Mouse (Mus musculus): Measurements from ENCODE around the gene Macf1. TPM values are rescaled to one million over a fixed set of nuclear protein-coding genes. Genes with fewer than 3 reads are reported as not detected.

The Macf1 gene
- polyA plus RNA-seq, 1 experiment: 41.2 TPM

DNA sequence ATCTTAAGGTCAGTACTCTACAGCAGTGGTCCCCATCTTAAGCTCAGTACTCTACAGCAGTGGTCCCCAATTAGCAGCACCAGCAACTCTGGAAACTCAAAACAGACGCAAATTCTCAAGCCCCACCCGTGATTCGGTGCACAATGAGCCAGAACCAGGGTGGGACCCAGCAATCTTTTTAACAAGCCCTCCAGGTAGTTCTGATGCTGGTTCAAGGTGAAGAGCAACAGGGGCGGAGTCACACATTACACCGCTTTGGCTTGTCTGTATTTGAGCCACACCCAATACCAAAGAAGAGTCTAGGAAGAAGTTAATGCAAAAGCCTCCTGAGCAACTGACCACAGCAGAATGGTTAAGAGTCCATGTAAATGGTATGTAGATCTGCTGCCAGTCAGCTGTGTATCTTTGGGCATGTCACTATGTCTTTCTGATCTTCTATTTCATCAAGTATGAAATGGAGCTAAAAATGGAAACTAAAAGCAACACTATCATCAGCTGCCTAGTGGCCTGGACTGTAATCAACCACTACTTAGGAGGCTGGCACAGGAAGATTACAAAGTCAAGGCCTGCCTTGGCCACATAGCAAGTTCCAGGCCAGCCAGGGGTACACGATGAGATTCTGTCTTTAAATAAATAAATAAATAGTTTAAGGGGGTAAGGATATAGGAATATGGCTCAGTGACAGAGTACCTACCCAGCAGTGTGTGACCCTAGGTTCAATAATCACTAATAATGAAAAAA, 58.7 kb downstream of the Macf1 start:
- Histone ChIP-seq H3K4me3 (replicated peaks) (no peak overlapping the region), H3K4me1 (no peaks in the 10 kb centered on the region), H3K9me3 (no peaks in the 10 kb centered on the region), H3K27me3 (replicated peaks) (peaks cover 21% of the 10 kb centered on the region), H3K36me3 (replicated peaks; ENCODE audit: low read length) (no peaks in the 10 kb centered on the region)
- TF ChIP-seq FLI1 (IDR thresholded peaks at IDR 0.05; ENCODE audit: low read length) (no peak), GATA1 (IDR thresholded peaks at IDR 0.05; ENCODE audit: borderline replicate concordance, low read length) (no peak)

DNA sequence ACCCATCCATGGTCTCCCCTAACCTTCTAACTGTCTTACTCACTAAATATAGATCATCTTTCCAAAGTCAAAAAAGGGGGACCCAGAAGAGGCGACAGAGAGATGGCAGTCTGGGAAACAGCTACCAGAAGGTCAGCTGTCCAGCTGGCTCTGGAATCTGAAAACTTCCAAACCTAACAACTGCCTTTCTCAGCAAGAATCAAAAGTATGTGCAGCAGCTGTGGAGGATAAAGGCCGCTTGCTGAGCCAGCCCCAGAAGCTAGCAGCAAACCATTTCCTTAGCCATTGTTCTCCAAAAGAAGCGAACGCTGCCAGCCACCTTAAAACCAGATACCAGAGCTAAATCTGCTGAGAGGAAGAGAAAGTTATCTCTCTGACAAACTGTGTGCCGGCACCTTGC, 59.7 kb downstream of the Macf1 start:
- H3K9me3 ChIP-seq: no peaks in the 10 kb centered on the region
- no peak for TF ChIP-seq GATA1 (IDR thresholded peaks at IDR 0.05; ENCODE audit: borderline replicate concordance, low read length)
- H3K4me3 ChIP-seq (replicated peaks): no peak overlapping the region
- no peaks in the 10 kb centered on the region for H3K36me3 ChIP-seq (replicated peaks; ENCODE audit: low read length)
- H3K27me3 ChIP-seq (replicated peaks): peaks cover 19% of the 10 kb centered on the region
- no peaks in the 10 kb centered on the region for H3K4me1 ChIP-seq

DNA sequence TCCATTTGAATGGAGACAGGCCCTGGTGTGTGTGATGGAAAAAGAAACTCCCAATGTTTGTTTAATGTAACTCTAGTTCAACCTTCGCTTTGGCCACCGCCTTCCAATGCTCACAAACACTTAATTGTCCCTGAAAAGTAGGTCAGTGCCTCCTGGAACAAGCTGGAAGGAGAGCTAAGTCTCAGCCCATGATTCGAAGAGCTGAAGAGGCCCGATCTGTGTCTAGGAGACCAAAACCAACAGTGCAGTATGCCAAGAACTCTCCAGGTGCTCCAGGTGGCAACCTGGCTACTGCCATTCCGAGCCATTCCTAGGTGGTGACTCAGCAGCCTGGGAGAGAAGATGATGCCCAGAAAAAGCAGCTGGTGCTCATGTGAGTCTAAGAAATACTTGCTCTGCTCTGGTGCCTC, 60.4 kb downstream of the Macf1 start:
- peaks cover 14% of the 10 kb centered on the region for H3K27me3 ChIP-seq (replicated peaks)
- no peaks in the 10 kb centered on the region for H3K36me3 ChIP-seq (replicated peaks; ENCODE audit: low read length)
- H3K9me3 ChIP-seq: peaks cover under 1% of the 10 kb centered on the region; the same call in 1 of the 2 replicates
- no peak for TF ChIP-seq GATA1 (IDR thresholded peaks at IDR 0.05; ENCODE audit: borderline replicate concordance, low read length)
- TF ChIP-seq FLI1 (IDR thresholded peaks at IDR 0.05; ENCODE audit: low read length): no peak
- H3K4me1 ChIP-seq: no peaks in the 10 kb centered on the region
- H3K4me3 ChIP-seq (replicated peaks): no peak overlapping the region

DNA sequence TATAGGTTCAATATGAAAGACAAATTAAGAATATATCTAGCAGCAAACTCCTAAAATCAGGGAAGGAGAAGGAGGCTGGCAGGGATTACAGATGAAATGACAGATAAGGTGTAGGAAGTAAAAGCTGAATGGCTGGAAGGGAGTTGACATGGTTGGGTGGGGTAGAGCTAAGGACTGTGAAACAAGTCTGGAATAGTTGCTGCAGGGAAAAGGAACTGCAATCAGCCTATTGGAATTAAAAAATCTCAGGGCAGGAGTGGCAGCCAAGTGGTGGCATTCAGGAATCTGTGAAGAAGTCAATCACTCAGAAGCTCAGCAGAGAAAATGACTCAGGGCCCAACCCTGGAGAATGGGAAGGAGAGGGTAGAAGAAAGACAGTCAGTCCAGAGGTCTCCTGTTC, 62.4 kb downstream of the Macf1 start:
- Histone ChIP-seq H3K4me3 (replicated peaks) (no peak overlapping the region), H3K4me1 (peaks cover 5% of the 10 kb centered on the region), H3K27me3 (replicated peaks) (peaks cover 12% of the 10 kb centered on the region), H3K36me3 (replicated peaks; ENCODE audit: low read length) (no peaks in the 10 kb centered on the region), H3K9me3 (peaks cover 9% of the 10 kb centered on the region)
- TF ChIP-seq FLI1 (IDR thresholded peaks at IDR 0.05; ENCODE audit: low read length): no peak
- no peak for TF ChIP-seq GATA1 (IDR thresholded peaks at IDR 0.05; ENCODE audit: borderline replicate concordance, low read length)

DNA sequence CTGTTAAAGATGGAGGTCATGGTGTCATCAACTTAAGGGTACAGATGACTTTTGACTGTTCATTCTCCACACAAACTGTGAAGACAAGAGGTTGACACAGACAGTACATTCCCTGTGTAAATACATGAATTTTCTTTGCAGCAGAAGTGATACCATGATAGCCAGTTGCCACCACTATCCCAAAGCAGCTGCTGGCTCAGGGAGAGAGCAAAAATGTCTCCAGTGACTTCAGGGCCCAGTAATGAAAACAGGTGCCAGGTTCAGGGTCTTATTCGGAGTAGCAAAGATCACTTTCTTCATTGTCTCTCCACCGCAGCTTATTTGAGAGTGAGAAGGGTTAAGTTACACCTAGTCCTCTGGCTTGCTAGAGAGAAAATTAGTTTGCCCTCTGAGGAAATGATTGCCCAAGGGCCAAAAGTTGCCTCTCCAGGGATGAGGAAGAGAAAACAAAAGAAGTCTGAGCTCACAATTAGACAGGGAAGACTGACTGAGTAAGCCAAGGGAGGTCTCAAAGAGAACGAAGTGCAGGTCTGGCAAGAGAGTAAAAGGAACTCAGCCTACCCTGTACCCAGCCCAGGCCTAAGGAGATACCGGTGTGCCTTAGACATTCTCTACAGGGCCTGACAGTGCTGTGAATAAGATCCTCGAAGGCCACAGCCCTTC, 66.3 kb downstream of the Macf1 start:
- H3K27me3 ChIP-seq (replicated peaks): peaks cover 5% of the 10 kb centered on the region
- no peaks in the 10 kb centered on the region for H3K36me3 ChIP-seq (replicated peaks; ENCODE audit: low read length)
- H3K4me1 ChIP-seq: peaks cover 28% of the 10 kb centered on the region
- H3K9me3 ChIP-seq: peaks cover 9% of the 10 kb centered on the region
- TF ChIP-seq FLI1 (IDR thresholded peaks at IDR 0.05; ENCODE audit: low read length) (no peak), GATA1 (IDR thresholded peaks at IDR 0.05; ENCODE audit: borderline replicate concordance, low read length) (no peak)
- H3K4me3 ChIP-seq (replicated peaks): no peak overlapping the region

DNA sequence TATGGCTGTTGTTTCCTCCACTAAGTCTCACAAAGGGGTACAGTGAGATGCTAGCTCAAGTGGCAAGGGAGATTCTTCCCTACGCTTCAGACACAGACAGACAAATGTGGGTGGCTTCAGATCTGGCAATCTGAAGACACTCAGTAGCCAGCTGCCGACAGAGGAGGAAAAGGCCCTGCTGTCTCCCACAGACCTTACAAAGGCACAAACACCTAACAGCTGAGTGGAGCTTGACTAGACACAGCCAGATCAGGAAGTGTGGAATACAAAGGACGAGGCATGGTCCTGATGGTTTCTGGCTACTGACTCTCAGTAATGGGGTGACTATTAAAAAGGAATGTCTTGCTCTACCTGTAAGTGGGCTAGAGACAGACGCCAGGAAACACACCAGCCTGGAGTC, 67.2 kb downstream of the Macf1 start:
- Histone ChIP-seq H3K9me3 (peaks cover 9% of the 10 kb centered on the region), H3K36me3 (replicated peaks; ENCODE audit: low read length) (no peaks in the 10 kb centered on the region), H3K4me3 (replicated peaks) (no peak overlapping the region), H3K27me3 (replicated peaks) (peaks cover 1% of the 10 kb centered on the region), H3K4me1 (peaks cover 32% of the 10 kb centered on the region)
- TF ChIP-seq FLI1 (IDR thresholded peaks at IDR 0.05; ENCODE audit: low read length) (no peak), GATA1 (IDR thresholded peaks at IDR 0.05; ENCODE audit: borderline replicate concordance, low read length) (no peak)

DNA sequence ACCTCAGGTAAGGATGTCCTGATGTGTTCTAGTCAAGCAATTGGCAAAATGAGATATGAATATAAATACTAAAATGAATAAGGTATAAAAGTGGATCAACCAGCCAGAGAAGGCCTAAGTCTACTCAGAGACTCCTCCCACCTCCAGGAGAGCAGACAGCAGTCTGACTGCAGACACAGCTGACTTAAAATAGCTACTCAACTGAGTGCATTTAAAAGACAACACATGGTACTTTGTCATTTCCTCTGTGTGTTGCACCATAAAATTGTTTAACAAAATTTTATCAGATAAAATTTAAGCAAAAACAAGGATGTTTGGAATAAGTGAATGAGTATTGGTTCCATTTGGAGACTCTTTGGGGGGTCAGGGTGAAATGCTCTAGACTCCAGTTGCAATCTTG, 67.7 kb downstream of the Macf1 start:
- H3K36me3 ChIP-seq (replicated peaks; ENCODE audit: low read length): no peaks in the 10 kb centered on the region
- no peak for TF ChIP-seq FLI1 (IDR thresholded peaks at IDR 0.05; ENCODE audit: low read length)
- TF ChIP-seq GATA1 (IDR thresholded peaks at IDR 0.05; ENCODE audit: borderline replicate concordance, low read length): no peak
- H3K4me1 ChIP-seq: peaks cover 32% of the 10 kb centered on the region
- peaks cover 9% of the 10 kb centered on the region for H3K9me3 ChIP-seq
- peaks cover 1% of the 10 kb centered on the region for H3K27me3 ChIP-seq (replicated peaks)
- no peak overlapping the region for H3K4me3 ChIP-seq (replicated peaks)

DNA sequence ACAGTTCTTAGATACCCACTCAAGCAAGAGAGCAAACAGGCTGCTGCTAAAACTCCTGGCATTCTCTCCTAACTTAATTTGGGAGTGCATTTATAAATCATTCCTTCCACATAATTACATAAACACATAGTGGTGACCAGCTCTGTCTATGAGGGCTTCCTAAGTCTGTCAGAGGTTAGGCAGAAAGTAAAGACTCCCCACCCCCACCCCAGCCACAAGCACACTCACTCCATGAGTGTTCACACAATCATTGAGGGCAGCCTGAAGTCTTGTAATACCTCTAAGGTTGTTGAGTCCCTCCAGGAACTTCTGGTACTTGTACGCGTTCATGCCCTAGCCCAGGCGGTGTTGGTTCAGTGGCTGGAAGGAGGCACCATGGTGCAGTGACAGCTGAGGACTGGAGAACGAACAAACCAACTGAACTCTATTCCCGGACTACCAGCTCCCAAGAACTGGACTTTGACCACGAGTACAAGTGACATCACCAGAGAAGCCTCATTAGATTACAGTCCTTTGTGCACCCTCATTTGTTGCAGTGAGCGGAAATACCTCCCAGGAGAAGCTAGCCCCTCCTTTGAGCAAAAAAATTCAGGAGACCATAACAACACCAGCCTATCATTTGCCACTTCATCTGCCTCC, 70.7 kb downstream of the Macf1 start:
- Histone ChIP-seq H3K9me3 (peaks cover 5% of the 10 kb centered on the region), H3K27me3 (replicated peaks) (peaks cover 5% of the 10 kb centered on the region), H3K4me1 (peaks cover 32% of the 10 kb centered on the region), H3K36me3 (replicated peaks; ENCODE audit: low read length) (no peaks in the 10 kb centered on the region), H3K4me3 (replicated peaks) (no peak overlapping the region)
- TF ChIP-seq GATA1 (IDR thresholded peaks at IDR 0.05; ENCODE audit: borderline replicate concordance, low read length) (no peak), FLI1 (IDR thresholded peaks at IDR 0.05; ENCODE audit: low read length) (no peak)

DNA sequence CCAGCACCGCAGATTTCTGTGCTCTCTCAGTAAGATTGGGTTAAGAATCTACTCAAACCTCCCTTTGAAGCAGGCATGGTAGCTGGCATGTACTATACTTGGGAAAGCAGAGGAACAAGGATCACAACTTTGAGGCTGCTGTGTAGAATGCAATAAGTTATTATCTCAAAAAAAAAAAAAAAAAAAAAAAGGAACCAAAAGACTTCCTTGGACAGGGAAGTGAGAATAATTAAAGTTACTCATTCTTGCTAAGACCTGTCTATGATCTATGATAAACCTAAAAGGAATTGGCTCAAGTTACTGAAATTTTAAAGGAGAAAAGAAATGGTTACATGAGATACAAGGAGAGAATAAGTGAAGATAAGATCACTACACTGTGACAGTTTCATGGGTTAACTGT, 72.2 kb downstream of the Macf1 start:
- Histone ChIP-seq H3K4me3 (replicated peaks) (no peak overlapping the region), H3K9me3 (peaks cover 5% of the 10 kb centered on the region), H3K27me3 (replicated peaks) (peaks cover 8% of the 10 kb centered on the region), H3K4me1 (peaks cover 30% of the 10 kb centered on the region), H3K36me3 (replicated peaks; ENCODE audit: low read length) (no peaks in the 10 kb centered on the region)
- TF ChIP-seq FLI1 (IDR thresholded peaks at IDR 0.05; ENCODE audit: low read length) (no peak), GATA1 (IDR thresholded peaks at IDR 0.05; ENCODE audit: borderline replicate concordance, low read length) (no peak)

DNA sequence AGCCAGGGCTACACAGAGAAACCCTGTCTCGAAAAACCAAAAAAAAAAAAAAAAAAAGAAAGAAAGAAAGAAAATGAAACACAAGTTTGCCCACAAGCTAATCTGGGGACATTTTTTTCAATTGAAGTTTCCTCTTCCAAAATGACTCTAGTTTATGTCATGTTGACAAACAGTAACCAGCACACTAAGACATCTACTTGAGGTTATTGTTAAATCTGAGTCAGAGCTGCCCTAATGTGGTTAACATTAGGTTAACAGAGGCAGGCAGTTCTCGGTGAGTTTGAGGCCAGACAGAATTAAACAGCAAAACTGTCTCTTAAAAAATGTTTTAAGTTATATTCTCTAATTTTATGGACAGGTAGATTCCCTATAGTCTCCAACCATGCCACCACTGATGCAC, 72.9 kb downstream of the Macf1 start:
- TF ChIP-seq FLI1 (IDR thresholded peaks at IDR 0.05; ENCODE audit: low read length) (no peak), GATA1 (IDR thresholded peaks at IDR 0.05; ENCODE audit: borderline replicate concordance, low read length) (no peak)
- H3K27me3 ChIP-seq (replicated peaks): peaks cover 8% of the 10 kb centered on the region
- peaks cover 23% of the 10 kb centered on the region for H3K4me1 ChIP-seq
- H3K36me3 ChIP-seq (replicated peaks; ENCODE audit: low read length): no peaks in the 10 kb centered on the region
- H3K9me3 ChIP-seq: peaks cover 5% of the 10 kb centered on the region
- no peak overlapping the region for H3K4me3 ChIP-seq (replicated peaks)

Data from megakaryocyte, embryonic 14.5 days (primary cell).